Mouse (Mus musculus) hindlimb bud, embryonic 11.5 days (tissue): Measurements from ENCODE around the gene Tpt1.
A peak's percentile ranks its signal among the peaks of the same experiment; 100 is the strongest.
"Not testable (repeated sequence)": the region's sequence is repeated elsewhere in the genome, so short reads cannot be mapped to it uniquely, and the experiment has no call there.

Experiments used
- DNase-seq: peaks from one replicate; pipeline ENCODE4 v3.0.0-alpha.2; 2012; ENCODE audit warnings: low read depth, low spot score; ENCODE audit errors: extremely low spot score

The Tpt1 gene

GRCm38 (mm10) chr14:75844867-75845697, at the start of gene Tpt1:
Gene Tpt1 (plus strand): TSS chr14:75845093.
- DNase-seq: peak; percentile 82

GRCm38 (mm10) chr14:75795918-75796317, 49.0 kb upstream of the Tpt1 start:
- no peak for DNase-seq

- DNase-seq: peak; percentile 67
Observed at GRCm38 (mm10) chr14:75797769-75798386, 47.0 kb upstream of the Tpt1 start.

GRCm38 (mm10) chr14:75807800-75808199, 37.1 kb upstream of the Tpt1 start:
- DNase-seq: no peak

GRCm38 (mm10) chr14:75809931-75810330, 35.0 kb upstream of the Tpt1 start:
- DNase-seq: no peak

- DNase-seq: no peak
Observed at GRCm38 (mm10) chr14:75818528-75818927, 26.4 kb upstream of the Tpt1 start.

- DNase-seq: no peak
Observed at GRCm38 (mm10) chr14:75819341-75819740, 25.6 kb upstream of the Tpt1 start.

- DNase-seq: no peak
Observed at GRCm38 (mm10) chr14:75820007-75820406, 24.9 kb upstream of the Tpt1 start.

- no peak for DNase-seq
Observed at GRCm38 (mm10) chr14:75826851-75827410, 18.0 kb upstream of the Tpt1 start.

- DNase-seq: no peak
Observed at GRCm38 (mm10) chr14:75828221-75828620, 16.7 kb upstream of the Tpt1 start.

- DNase-seq: peak; percentile 82
Observed at GRCm38 (mm10) chr14:75828866-75829806, 15.8 kb upstream of the Tpt1 start.

GRCm38 (mm10) chr14:75829817-75830216, 15.1 kb upstream of the Tpt1 start:
- not testable (repeated sequence) for DNase-seq

- DNase-seq: no peak
Observed at GRCm38 (mm10) chr14:75832031-75832430, 12.9 kb upstream of the Tpt1 start.

- DNase-seq: no peak
Observed at GRCm38 (mm10) chr14:75832982-75833381, 11.9 kb upstream of the Tpt1 start.

GRCm38 (mm10) chr14:75833546-75834250, 11.2 kb upstream of the Tpt1 start:
- no peak for DNase-seq

GRCm38 (mm10) chr14:75834251-75834738, 10.6 kb upstream of the Tpt1 start:
- peak; percentile 96 for DNase-seq

- DNase-seq: no peak
Observed at GRCm38 (mm10) chr14:75834739-75835381, 10.0 kb upstream of the Tpt1 start.

- no peak for DNase-seq
Observed at GRCm38 (mm10) chr14:75836579-75836978, 8.3 kb upstream of the Tpt1 start.

GRCm38 (mm10) chr14:75837048-75837916, 7.6 kb upstream of the Tpt1 start:
- DNase-seq: no peak
